Mouse (Mus musculus): Measurements from ENCODE around the gene Tbc1d2. TPM values are rescaled to one million over a fixed set of nuclear protein-coding genes. Genes with fewer than 3 reads are reported as not detected.
"Not testable (repeated sequence)": the region's sequence is repeated elsewhere in the genome, so short reads cannot be mapped to it uniquely, and the experiment has no call there.

Tbc1d2 gene
- polyA plus RNA-seq, 1 experiment, result 3.0 TPM

- DNase-seq (ENCODE audit: extremely low spot score in 1 of 2, low spot score in 1 of 2), result no peak
Observed at GRCm38 (mm10) chr4:46605451-46605850, 44.6 kb downstream of the Tbc1d2 start.

- no peak for DNase-seq (ENCODE audit: extremely low spot score in 1 of 2, low spot score in 1 of 2)
Observed at GRCm38 (mm10) chr4:46602704-46603103, 47.3 kb downstream of the Tbc1d2 start.

GRCm38 (mm10) chr4:46601844-46602423, 48.1 kb downstream of the Tbc1d2 start, which contains the start of gene Coro2a:
Gene Coro2a (minus strand): TSS chr4:46602202.
- peak; percentile 75 to 92 for DNase-seq (ENCODE audit: extremely low spot score in 1 of 2, low spot score in 1 of 2)

- DNase-seq (ENCODE audit: extremely low spot score in 1 of 2, low spot score in 1 of 2), result peak in 1 of 2 experiments; percentile 36
Observed at GRCm38 (mm10) chr4:46601258-46601843, 48.7 kb downstream of the Tbc1d2 start.

- DNase-seq (ENCODE audit: extremely low spot score in 1 of 2, low spot score in 1 of 2), result no peak
Observed at GRCm38 (mm10) chr4:46600473-46601257, 49.3 kb downstream of the Tbc1d2 start.

GRCm38 (mm10) chr4:46599609-46600008, 50.4 kb downstream of the Tbc1d2 start:
- not testable (repeated sequence) for DNase-seq (ENCODE audit: extremely low spot score in 1 of 2, low spot score in 1 of 2)

GRCm38 (mm10) chr4:46598981-46599380, 51.0 kb downstream of the Tbc1d2 start:
- no peak for DNase-seq (ENCODE audit: extremely low spot score in 1 of 2, low spot score in 1 of 2)

GRCm38 (mm10) chr4:46598111-46598510, 51.9 kb downstream of the Tbc1d2 start:
- DNase-seq (ENCODE audit: extremely low spot score in 1 of 2, low spot score in 1 of 2), result no peak

GRCm38 (mm10) chr4:46597286-46597961, 52.6 kb downstream of the Tbc1d2 start:
- no peak for DNase-seq (ENCODE audit: extremely low spot score in 1 of 2, low spot score in 1 of 2)

GRCm38 (mm10) chr4:46596398-46596797, 53.6 kb downstream of the Tbc1d2 start:
- DNase-seq (ENCODE audit: extremely low spot score in 1 of 2, low spot score in 1 of 2), result no peak

- no peak for DNase-seq (ENCODE audit: extremely low spot score in 1 of 2, low spot score in 1 of 2)
Observed at GRCm38 (mm10) chr4:46594131-46594530, 55.9 kb downstream of the Tbc1d2 start.

GRCm38 (mm10) chr4:46593472-46593871, 56.5 kb downstream of the Tbc1d2 start:
- DNase-seq (ENCODE audit: extremely low spot score in 1 of 2, low spot score in 1 of 2), result no peak

- DNase-seq (ENCODE audit: extremely low spot score in 1 of 2, low spot score in 1 of 2), result no peak
Observed at GRCm38 (mm10) chr4:46591833-46592520, 58.0 kb downstream of the Tbc1d2 start.

GRCm38 (mm10) chr4:46590810-46591209, 59.2 kb downstream of the Tbc1d2 start:
- no peak for DNase-seq (ENCODE audit: extremely low spot score in 1 of 2, low spot score in 1 of 2)

- DNase-seq (ENCODE audit: extremely low spot score in 1 of 2, low spot score in 1 of 2), result no peak
Observed at GRCm38 (mm10) chr4:46589946-46590684, 59.9 kb downstream of the Tbc1d2 start.

GRCm38 (mm10) chr4:46589151-46589550, 60.9 kb downstream of the Tbc1d2 start:
- DNase-seq (ENCODE audit: extremely low spot score in 1 of 2, low spot score in 1 of 2), result no peak

- no peak for DNase-seq (ENCODE audit: extremely low spot score in 1 of 2, low spot score in 1 of 2)
Observed at GRCm38 (mm10) chr4:46586473-46586872, 63.5 kb downstream of the Tbc1d2 start.

GRCm38 (mm10) chr4:46585811-46586190, 64.2 kb downstream of the Tbc1d2 start:
- DNase-seq (ENCODE audit: extremely low spot score in 1 of 2, low spot score in 1 of 2), result no peak

GRCm38 (mm10) chr4:46585041-46585810, 64.8 kb downstream of the Tbc1d2 start:
- no peak for DNase-seq (ENCODE audit: extremely low spot score in 1 of 2, low spot score in 1 of 2)

Measured in frontal cortex, adult 2 months (tissue).